Mouse (Mus musculus) midbrain, embryonic 14.5 days (tissue): ENCODE results near the gene Cd101. TPM values are rescaled to one million over a fixed set of nuclear protein-coding genes. Genes with fewer than 3 reads are reported as not detected.

ENCODE experiments used
- ATAC-seq: fragments of 200-750 bp; cut with Nextera tagmentation; 2 replicates; pipeline ENCODE4 v1.8.0; 2017; ENCODE audit warnings: moderate number of reproducible peaks, moderate library complexity; ENCODE audit not compliant: low FRiP score, low TSS enrichment
- DNase-seq: peaks from one replicate; pipeline ENCODE4 v3.0.0-alpha.2; 2015
- H3K27ac ChIP-seq: fragments of 300-500 bp; sonication (generic); replicated peaks from 2 replicates; pipeline ENCODE4 v1.5.1; 2014; ENCODE audit warnings: mild to moderate bottlenecking, low read depth, low read length, moderate library complexity
- H3K27me3 ChIP-seq: fragments of 300-500 bp; sonication (generic); 2 replicates; pipeline ENCODE4 v1.6.1; 2014; ENCODE audit warnings: low read length, control low read depth, mixed read lengths; ENCODE audit not compliant: control insufficient read depth, insufficient read depth
- H3K36me3 ChIP-seq: fragments of 300-500 bp; sonication (generic); 2 replicates; pipeline ENCODE4 v1.6.1; 2014; ENCODE audit warnings: low read length, control low read depth; ENCODE audit not compliant: control insufficient read depth, insufficient read depth
- H3K4me1 ChIP-seq: fragments of 300-500 bp; sonication (generic); 2 replicates; pipeline ENCODE4 v1.6.1; 2014; ENCODE audit warnings: mild to moderate bottlenecking, antibody characterized with exemption, low read length, control low read depth; ENCODE audit not compliant: control insufficient read depth, insufficient read depth
- H3K4me2 ChIP-seq: fragments of 300-500 bp; sonication (generic); 2 replicates; pipeline ENCODE4 v1.6.1; 2014; ENCODE audit warnings: mild to moderate bottlenecking, low read length, moderate library complexity
- H3K4me3 ChIP-seq: fragments of 300-500 bp; sonication (generic); replicated peaks from 2 replicates; pipeline ENCODE4 v1.5.1; 2014; ENCODE audit warnings: low read depth, low read length
- H3K9ac ChIP-seq: fragments of 300-500 bp; sonication (generic); replicated peaks from 2 replicates; pipeline ENCODE4 v1.6.1; 2014; ENCODE audit warnings: mild to moderate bottlenecking, low read length, moderate library complexity
- H3K9me3 ChIP-seq: fragments of 300-500 bp; sonication (generic); 2 replicates; pipeline ENCODE4 v1.6.1; 2016; ENCODE audit warnings: low read length, control low read depth, mixed read lengths; ENCODE audit not compliant: control insufficient read depth
- WGBS: fragments of 180-500 bp; shearing (Covaris S2); extraction: QIAGEN DNeasy Blood & Tissue Kit; methylation state at CpG from one replicate; pipeline ENCODE4 v1.1.7; 2014; 5-methylcytosine and 5-hydroxymethylcytosine counted together
- polyA plus RNA-seq: library from polyadenylated mRNA; unstranded; fragments of >200 nt; fragmentation: Nextera tagmentation; extraction: Ambion mirVana; gene quantifications from 2 replicates; pipeline ENCODE4 v1.2.1, GENCODE M21; 2014

Cd101 gene
- polyA plus RNA-seq, 1 experiment from 2014 or later: not detected

- no peak for DNase-seq
- WGBS: 49% methylated on average over 12 of the region's 12 CpGs
- Histone ChIP-seq H3K9ac (no peak overlapping the region), H3K4me1 (no peaks in the 10 kb centered on the region), H3K27me3 (no peaks in the 10 kb centered on the region), H3K4me3 (no peak overlapping the region), H3K27ac (no peak overlapping the region; the same call in 1 of the 2 replicates), H3K36me3 (no peaks in the 10 kb centered on the region), H3K4me2 (no peak overlapping the region), H3K9me3 (no peaks in the 10 kb centered on the region)
- no peak for ATAC-seq
These were observed 39.9 kb downstream of the Cd101 start for GRCm38 (mm10) chr3:100989417-100989816.

GRCm38 (mm10) chr3:100979290-100979689 lies 50.1 kb downstream of the Cd101 start:
- 77% methylated on average over 8 of the region's 8 CpGs for WGBS
- Histone ChIP-seq H3K4me1 (peaks cover 5% of the 10 kb centered on the region; the same call in 1 of the 2 replicates), H3K9me3 (no peaks in the 10 kb centered on the region), H3K4me2 (no peak overlapping the region), H3K4me3 (no peak overlapping the region), H3K36me3 (no peaks in the 10 kb centered on the region), H3K9ac (no peak overlapping the region), H3K27me3 (no peaks in the 10 kb centered on the region; the same call in 1 of the 2 replicates), H3K27ac (no peak overlapping the region)
- ATAC-seq: no peak
- no peak for DNase-seq

GRCm38 (mm10) chr3:100973906-100974305 lies 55.5 kb downstream of the Cd101 start:
- 0% methylated on average over 1 of the region's 1 CpGs for WGBS
- H3K4me2 ChIP-seq: no peak overlapping the region
- H3K4me1 ChIP-seq: peaks cover 2% of the 10 kb centered on the region; the same call in 1 of the 2 replicates
- ATAC-seq: no peak
- no peaks in the 10 kb centered on the region for H3K9me3 ChIP-seq
- H3K36me3 ChIP-seq: no peaks in the 10 kb centered on the region
- H3K27ac ChIP-seq: no peak overlapping the region
- no peak overlapping the region for H3K4me3 ChIP-seq
- no peaks in the 10 kb centered on the region for H3K27me3 ChIP-seq
- no peak overlapping the region for H3K9ac ChIP-seq
- peak; percentile 85 for DNase-seq

- Histone ChIP-seq H3K4me1 (no peaks in the 10 kb centered on the region), H3K9me3 (no peaks in the 10 kb centered on the region), H3K4me2 (peak within 1 kb of the TSS; percentile 92), H3K27ac (no peak within 1 kb of the TSS), H3K4me3 (peak within 1 kb of the TSS; percentile 66), H3K9ac (peak within 1 kb of the TSS; percentile 58; the same call in 1 of the 2 replicates), H3K27me3 (no peaks in the 10 kb centered on the region), H3K36me3 (no peaks in the 10 kb centered on the region)
- ATAC-seq (peak; percentile 97), DNase-seq (peak; percentile 95)
- WGBS: under 1% methylated on average over 40 of the region's 40 CpGs
These were observed 60.0 kb downstream of the Cd101 start, which contains the start of gene Ttf2 for GRCm38 (mm10) chr3:100969176-100969917. Ttf2 (minus strand) TSS chr3:100969663.

GRCm38 (mm10) chr3:100963849-100964542 lies 65.4 kb downstream of the Cd101 start:
- DNase-seq (peak; percentile 85), ATAC-seq (peak; percentile 48; the same call in 1 of the 2 replicates)
- H3K36me3 ChIP-seq: peaks cover 26% of the 10 kb centered on the region
- no peak overlapping the region for H3K4me2 ChIP-seq
- no peak overlapping the region for H3K9ac ChIP-seq
- WGBS: 82% methylated on average over 14 of the region's 14 CpGs
- H3K4me3 ChIP-seq: no peak overlapping the region
- H3K27me3 ChIP-seq: no peaks in the 10 kb centered on the region
- no peaks in the 10 kb centered on the region for H3K9me3 ChIP-seq
- H3K4me1 ChIP-seq: no peaks in the 10 kb centered on the region
- no peak overlapping the region for H3K27ac ChIP-seq

- Histone ChIP-seq H3K36me3 (peaks cover 36% of the 10 kb centered on the region), H3K9me3 (no peaks in the 10 kb centered on the region), H3K4me3 (no peak overlapping the region), H3K4me1 (no peaks in the 10 kb centered on the region), H3K27ac (no peak overlapping the region), H3K4me2 (no peak overlapping the region), H3K9ac (no peak overlapping the region), H3K27me3 (no peaks in the 10 kb centered on the region)
- 90% methylated on average over 7 of the region's 7 CpGs for WGBS
- DNase-seq (no peak), ATAC-seq (no peak)
These were observed 67.9 kb downstream of the Cd101 start for GRCm38 (mm10) chr3:100961501-100961900.

GRCm38 (mm10) chr3:100961007-100961406 lies 68.3 kb downstream of the Cd101 start:
- WGBS: 87% methylated on average over 5 of the region's 5 CpGs
- Histone ChIP-seq H3K4me2 (no peak overlapping the region), H3K36me3 (peaks cover 36% of the 10 kb centered on the region), H3K27me3 (no peaks in the 10 kb centered on the region), H3K9me3 (no peaks in the 10 kb centered on the region), H3K9ac (no peak overlapping the region), H3K27ac (no peak overlapping the region), H3K4me3 (no peak overlapping the region), H3K4me1 (no peaks in the 10 kb centered on the region)
- ATAC-seq: no peak
- no peak for DNase-seq

GRCm38 (mm10) chr3:100954616-100955015 lies 74.7 kb downstream of the Cd101 start:
- no peak for ATAC-seq
- Histone ChIP-seq H3K9me3 (no peaks in the 10 kb centered on the region), H3K4me2 (no peak overlapping the region), H3K36me3 (peaks cover 23% of the 10 kb centered on the region), H3K4me3 (no peak overlapping the region), H3K4me1 (no peaks in the 10 kb centered on the region), H3K27ac (no peak overlapping the region), H3K27me3 (no peaks in the 10 kb centered on the region), H3K9ac (no peak overlapping the region)
- DNase-seq: no peak
